Mouse (Mus musculus) forebrain, embryonic 11.5 days (tissue): ENCODE results near the gene Rabac1. TPM values are rescaled to one million over a fixed set of nuclear protein-coding genes. Genes with fewer than 3 reads are reported as not detected.

ENCODE experiments used
- ATAC-seq: fragments of 200-750 bp; cut with Nextera tagmentation; replicated peaks from 2 replicates; pipeline ENCODE4 v1.8.0; 2017; ENCODE audit warnings: moderate TSS enrichment; ENCODE audit not compliant: low FRiP score
- DNase-seq: peaks from one replicate; pipeline ENCODE4 v3.0.0-alpha.2; 2017; ENCODE audit warnings: low spot score
- H3K27ac ChIP-seq: fragments of 300-500 bp; sonication (generic); 2 replicates; pipeline ENCODE4 v1.5.1; 2014; ENCODE audit warnings: low read depth, low read length
- H3K27me3 ChIP-seq: fragments of 300-500 bp; sonication (generic); 2 replicates; pipeline ENCODE4 v1.6.1; 2014; ENCODE audit warnings: mild to moderate bottlenecking, low read length, mixed read lengths; ENCODE audit not compliant: control insufficient read depth, insufficient read depth
- H3K36me3 ChIP-seq: fragments of 300-500 bp; sonication (generic); 2 replicates; pipeline ENCODE4 v1.6.1; 2014; ENCODE audit warnings: mild to moderate bottlenecking, low read length, moderate library complexity, mixed read lengths; ENCODE audit not compliant: control insufficient read depth, insufficient read depth
- H3K4me1 ChIP-seq: fragments of 300-500 bp; sonication (generic); replicated peaks from 2 replicates; pipeline ENCODE4 v1.6.1; 2014; ENCODE audit warnings: low read length, mixed read lengths; ENCODE audit not compliant: control insufficient read depth, insufficient read depth
- H3K4me2 ChIP-seq: fragments of 300-500 bp; sonication (generic); 2 replicates; pipeline ENCODE4 v1.6.1; 2014; ENCODE audit warnings: low read depth, mild to moderate bottlenecking, low read length, moderate library complexity, mixed read lengths; ENCODE audit not compliant: severe bottlenecking
- H3K4me3 ChIP-seq: fragments of 300-500 bp; sonication (generic); 2 replicates; pipeline ENCODE4 v1.5.1; 2014; ENCODE audit warnings: low read depth, low read length
- H3K9ac ChIP-seq: fragments of 300-500 bp; sonication (generic); 2 replicates; pipeline ENCODE4 v1.6.1; 2014; ENCODE audit warnings: low read length
- H3K9me3 ChIP-seq: fragments of 300-500 bp; sonication (generic); 2 replicates; pipeline ENCODE4 v1.6.1; 2016; ENCODE audit warnings: low read length, mixed read lengths; ENCODE audit not compliant: control insufficient read depth
- WGBS: fragments of 180-500 bp; shearing (Covaris S2); extraction: QIAGEN DNeasy Blood & Tissue Kit; methylation state at CpG from one replicate; pipeline ENCODE4 v1.1.7; 2014; 5-methylcytosine and 5-hydroxymethylcytosine counted together
- polyA plus RNA-seq: library from polyadenylated mRNA; unstranded; fragments of >200 nt; fragmentation: Nextera tagmentation; extraction: Ambion mirVana; gene quantifications from 2 replicates; pipeline ENCODE4 v1.2.1, GENCODE M21; 2014

Rabac1 gene
- polyA plus RNA-seq, 1 experiment from 2014 or later = 82.6 TPM

DNA sequence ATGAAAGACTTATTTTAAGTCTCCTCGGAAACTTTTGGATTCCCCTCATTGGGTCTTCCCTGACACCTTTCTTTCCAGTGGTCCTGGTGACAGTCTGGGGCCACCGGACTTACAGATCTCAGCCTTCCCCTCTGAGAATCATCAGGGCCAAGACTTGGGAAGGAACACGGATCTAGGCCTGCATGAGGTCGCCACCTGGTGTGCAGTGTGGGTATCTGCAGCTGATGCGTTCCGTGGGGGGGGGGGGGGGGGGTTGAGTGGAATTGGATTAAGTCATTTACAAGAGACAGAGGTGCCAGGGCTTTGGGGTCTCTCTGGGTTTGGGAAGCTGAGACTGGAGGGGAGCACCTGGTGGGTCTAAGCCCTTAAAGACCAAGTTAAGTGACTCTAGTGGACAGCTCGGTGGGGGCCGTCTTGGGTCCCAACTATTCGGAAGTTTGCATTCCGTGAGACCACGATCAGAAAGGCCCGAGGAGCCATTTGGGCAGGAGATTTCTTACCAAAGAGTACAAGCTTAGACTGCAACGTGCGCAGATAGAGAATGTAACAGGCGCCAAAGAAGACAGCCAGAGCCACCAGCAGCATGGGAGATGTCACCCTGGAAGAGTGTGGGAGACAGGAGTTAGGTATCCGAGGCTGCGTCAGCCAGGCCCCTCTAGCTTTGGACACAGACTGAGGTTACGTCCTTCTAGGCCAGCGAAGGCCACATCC, 1.1 kb downstream of the Rabac1 start:
- 10% methylated on average over 19 of the region's 19 CpGs for WGBS
- Histone ChIP-seq H3K36me3 (no peaks in the 10 kb centered on the region), H3K4me1 (no peaks in the 10 kb centered on the region; the same call in 1 of the 2 replicates), H3K27me3 (no peaks in the 10 kb centered on the region), H3K9me3 (no peaks in the 10 kb centered on the region), H3K4me3 (peak overlapping the region; percentile 51), H3K27ac (no peak overlapping the region), H3K9ac (peak overlapping the region; percentile 57; the same call in 1 of the 2 replicates), H3K4me2 (peak overlapping the region; percentile 54)
- DNase-seq (peak; percentile 81), ATAC-seq (no peak; the same call in 1 of the 2 replicates)

DNA sequence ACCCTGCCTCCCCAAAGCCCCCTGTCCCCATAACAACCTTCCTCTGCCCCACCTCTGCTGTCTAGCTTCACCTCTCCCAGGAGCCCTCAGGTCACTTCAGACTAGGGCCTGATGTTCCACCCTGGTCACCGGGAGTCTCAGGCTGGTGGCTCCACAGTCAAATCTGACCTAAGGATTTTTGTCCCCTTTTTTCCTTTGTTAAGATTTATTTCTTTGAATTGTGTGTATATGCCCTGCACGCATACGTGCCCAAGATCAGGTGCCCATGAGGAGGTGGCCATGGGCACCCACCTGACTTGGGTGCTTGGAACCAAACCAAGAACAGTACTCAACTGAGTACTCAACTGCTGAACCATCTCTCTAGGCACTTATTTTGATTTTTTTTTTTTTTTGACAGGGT, 2.2 kb downstream of the Rabac1 start:
- no peaks in the 10 kb centered on the region; the same call in 1 of the 2 replicates for H3K4me1 ChIP-seq
- no peak overlapping the region for H3K9ac ChIP-seq
- H3K4me3 ChIP-seq = no peak overlapping the region
- H3K27me3 ChIP-seq = no peaks in the 10 kb centered on the region
- no peak overlapping the region for H3K4me2 ChIP-seq
- no peaks in the 10 kb centered on the region for H3K36me3 ChIP-seq
- H3K9me3 ChIP-seq = no peaks in the 10 kb centered on the region
- no peak for DNase-seq
- 95% methylated on average over 3 of the region's 3 CpGs for WGBS
- H3K27ac ChIP-seq = no peak overlapping the region
- ATAC-seq = no peak

DNA sequence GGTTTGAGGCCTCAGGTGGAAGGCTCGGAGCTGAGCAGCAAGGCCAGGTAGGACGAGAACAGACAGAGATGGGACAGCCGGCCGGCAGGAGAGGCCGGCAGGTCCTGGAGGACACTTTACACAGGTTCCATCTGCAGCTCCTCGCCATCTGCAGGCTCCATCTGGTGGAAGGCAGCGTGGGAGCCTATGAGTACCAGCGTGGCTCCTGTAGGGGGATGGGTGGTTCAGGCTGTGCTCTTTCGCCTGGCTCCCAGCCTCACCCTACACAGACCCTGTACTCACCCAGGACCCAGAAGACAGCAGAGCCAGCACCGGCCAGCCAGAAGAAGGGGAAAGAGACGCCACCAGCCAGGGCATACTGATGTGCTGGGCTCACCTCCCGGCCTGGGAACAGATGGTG, 2.7 kb downstream of the Rabac1 start:
- Histone ChIP-seq H3K4me2 (no peak overlapping the region), H3K4me1 (no peaks in the 10 kb centered on the region; the same call in 1 of the 2 replicates), H3K9ac (no peak overlapping the region), H3K36me3 (no peaks in the 10 kb centered on the region), H3K27ac (no peak overlapping the region), H3K4me3 (no peak overlapping the region), H3K27me3 (no peaks in the 10 kb centered on the region), H3K9me3 (no peaks in the 10 kb centered on the region)
- no peak for ATAC-seq
- no peak for DNase-seq
- WGBS = 80% methylated on average over 12 of the region's 12 CpGs

GRCm38 (mm10) chr7:24968463-24968862, 4.1 kb downstream of the Rabac1 start:
- H3K27ac ChIP-seq = no peak overlapping the region
- H3K4me3 ChIP-seq = no peak overlapping the region
- H3K4me1 ChIP-seq = no peaks in the 10 kb centered on the region; the same call in 1 of the 2 replicates
- H3K36me3 ChIP-seq = no peaks in the 10 kb centered on the region
- ATAC-seq = no peak
- no peak overlapping the region for H3K4me2 ChIP-seq
- WGBS = 75% methylated on average over 6 of the region's 6 CpGs
- no peaks in the 10 kb centered on the region for H3K9me3 ChIP-seq
- no peaks in the 10 kb centered on the region for H3K27me3 ChIP-seq
- DNase-seq = no peak
- no peak overlapping the region for H3K9ac ChIP-seq

GRCm38 (mm10) chr7:24967966-24968365, 4.6 kb downstream of the Rabac1 start:
- H3K4me3 ChIP-seq = no peak overlapping the region
- H3K9ac ChIP-seq = no peak overlapping the region
- ATAC-seq (no peak), DNase-seq (no peak)
- H3K36me3 ChIP-seq = no peaks in the 10 kb centered on the region
- H3K27ac ChIP-seq = no peak overlapping the region
- H3K4me2 ChIP-seq = no peak overlapping the region
- no peaks in the 10 kb centered on the region for H3K27me3 ChIP-seq
- WGBS = 84% methylated on average over 8 of the region's 8 CpGs
- H3K9me3 ChIP-seq = no peaks in the 10 kb centered on the region
- no peaks in the 10 kb centered on the region; the same call in 1 of the 2 replicates for H3K4me1 ChIP-seq

DNA sequence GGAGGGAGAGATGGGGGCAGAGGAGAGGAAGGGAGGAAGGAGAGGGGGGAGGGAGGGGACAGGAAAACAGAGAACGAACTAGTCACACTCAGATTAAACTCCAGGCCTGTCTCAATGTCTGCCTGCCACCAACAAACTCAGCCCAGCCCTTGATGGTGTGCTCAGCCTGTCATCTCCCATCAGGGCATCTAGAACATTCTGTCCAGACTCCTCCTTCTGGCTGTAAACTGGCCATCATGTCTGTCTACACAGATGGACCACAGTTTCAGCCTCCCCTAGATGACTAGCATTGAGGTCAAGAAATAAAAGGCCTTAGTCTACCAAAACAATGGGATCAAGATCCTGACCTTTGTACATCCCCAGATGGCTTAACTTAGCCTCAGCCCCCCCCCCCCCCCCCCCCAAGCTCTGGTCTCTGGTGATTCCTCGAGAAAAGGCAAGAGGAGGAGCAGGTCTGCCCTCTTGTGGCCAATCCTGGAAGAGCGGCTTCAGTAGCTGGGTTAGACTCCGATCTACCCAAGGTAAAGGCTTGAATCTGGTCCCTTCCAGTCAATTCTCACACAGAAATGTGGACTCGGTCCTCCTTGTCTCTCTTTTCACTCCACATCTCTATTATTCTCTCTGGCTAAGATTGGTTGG, 7.5 kb downstream of the Rabac1 start:
- no peaks in the 10 kb centered on the region for H3K9me3 ChIP-seq
- H3K4me3 ChIP-seq = no peak overlapping the region
- ATAC-seq (no peak), DNase-seq (peak; percentile 88)
- no peak overlapping the region for H3K4me2 ChIP-seq
- H3K36me3 ChIP-seq = no peaks in the 10 kb centered on the region
- WGBS = 12% methylated on average over 5 of the region's 5 CpGs
- H3K27me3 ChIP-seq = no peaks in the 10 kb centered on the region
- no peak overlapping the region for H3K9ac ChIP-seq
- no peaks in the 10 kb centered on the region for H3K4me1 ChIP-seq
- no peak overlapping the region for H3K27ac ChIP-seq

DNA sequence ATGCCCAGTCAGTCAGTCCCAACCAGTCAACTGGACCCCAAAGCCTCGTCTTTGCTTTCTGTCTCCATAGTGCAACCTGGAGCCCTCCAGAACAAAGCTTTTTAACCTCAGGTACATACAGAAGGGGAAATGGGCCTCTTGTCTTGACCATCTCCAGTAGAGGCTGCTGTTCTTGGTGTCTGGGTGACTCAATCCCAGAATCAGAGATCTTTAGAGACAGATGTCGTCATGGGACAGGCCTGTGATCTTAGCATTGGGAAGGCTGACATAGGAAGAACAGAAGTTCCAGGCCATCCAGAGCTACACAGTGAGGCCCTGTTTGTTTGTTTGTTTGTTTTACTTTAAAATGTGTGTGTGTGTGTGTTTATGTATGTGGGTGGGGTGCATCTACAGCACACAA, 8.3 kb downstream of the Rabac1 start:
- H3K36me3 ChIP-seq = no peaks in the 10 kb centered on the region
- 83% methylated on average over 2 of the region's 2 CpGs for WGBS
- no peak for DNase-seq
- no peaks in the 10 kb centered on the region for H3K27me3 ChIP-seq
- no peak overlapping the region for H3K27ac ChIP-seq
- H3K9me3 ChIP-seq = no peaks in the 10 kb centered on the region
- ATAC-seq = no peak
- no peak overlapping the region for H3K4me3 ChIP-seq
- no peaks in the 10 kb centered on the region for H3K4me1 ChIP-seq
- H3K4me2 ChIP-seq = no peak overlapping the region
- H3K9ac ChIP-seq = no peak overlapping the region

DNA sequence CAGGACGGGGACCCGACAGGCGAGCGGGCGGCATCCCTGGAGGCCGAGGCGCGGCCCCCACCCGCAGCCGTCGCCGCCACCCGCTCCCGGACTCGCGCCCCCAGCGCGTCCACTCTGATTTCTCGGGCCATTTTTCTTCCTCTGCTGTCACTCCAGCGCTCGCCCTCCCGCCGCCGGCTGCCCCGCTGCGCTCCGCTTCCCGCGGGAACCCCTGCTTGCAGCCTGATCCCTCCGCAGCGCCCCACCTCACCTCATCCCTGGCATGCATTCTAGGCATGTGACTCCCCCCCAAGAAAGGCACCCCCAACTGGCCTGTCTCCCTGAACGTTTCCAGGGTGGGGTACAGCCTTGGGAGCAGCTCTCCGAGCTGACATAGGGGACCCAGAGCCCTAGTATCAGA, 17.3 kb downstream of the Rabac1 start:
- H3K36me3 ChIP-seq = no peaks in the 10 kb centered on the region
- no peaks in the 10 kb centered on the region for H3K9me3 ChIP-seq
- peak overlapping the region; percentile 43 for H3K4me2 ChIP-seq
- no peak for ATAC-seq
- 4% methylated on average over 24 of the region's 33 CpGs for WGBS
- peaks cover 55% of the 10 kb centered on the region for H3K27me3 ChIP-seq
- peaks cover 4% of the 10 kb centered on the region; the same call in 1 of the 2 replicates for H3K4me1 ChIP-seq
- no peak overlapping the region for H3K9ac ChIP-seq
- DNase-seq = no peak
- peak overlapping the region; percentile 30 for H3K4me3 ChIP-seq
- no peak overlapping the region for H3K27ac ChIP-seq
